Mouse (Mus musculus): ENCODE measurements around the gene Ablim2. TPM values are rescaled to one million over a fixed set of nuclear protein-coding genes. Genes with fewer than 3 reads are reported as not detected.

Gene Ablim2
- polyA plus RNA-seq, 1 experiment, result 176 TPM

DNA sequence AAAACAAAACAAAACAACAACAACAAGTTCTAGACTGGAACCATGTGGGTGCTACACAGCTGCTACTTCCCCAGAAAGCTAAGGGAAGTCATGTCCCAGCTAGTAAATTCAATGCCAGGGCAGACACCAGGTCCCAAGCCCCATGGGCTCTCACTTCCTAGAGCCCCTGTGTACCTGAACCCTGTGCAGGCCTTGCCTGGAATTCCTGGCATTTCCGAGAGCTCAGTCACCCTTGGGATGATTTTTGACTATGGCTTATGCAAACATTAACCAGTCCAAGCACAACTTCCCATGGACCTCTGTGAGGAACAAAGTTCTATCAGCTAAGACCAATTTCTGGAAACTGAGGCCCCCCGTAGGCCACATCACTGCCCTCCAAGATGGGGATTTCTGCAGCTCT lies 24.2 kb upstream of the Ablim2 start:
- TF ChIP-seq POLR2A (IDR thresholded peaks at IDR 0.05; ENCODE audit: extremely low read depth, insufficient read depth, low read length) (no peak), CTCF (IDR thresholded peaks at IDR 0.05; ENCODE audit: extremely low read depth, insufficient read depth, low read length) (no peak)
- no peak overlapping the region for H3K27ac ChIP-seq (ENCODE audit: insufficient read depth, low read length)
- no peak overlapping the region for H3K4me3 ChIP-seq (ENCODE audit: insufficient read depth, low read length)
- H3K4me1 ChIP-seq (ENCODE audit: control insufficient read depth, insufficient read depth, low read length), result peaks cover 3% of the 10 kb centered on the region

DNA sequence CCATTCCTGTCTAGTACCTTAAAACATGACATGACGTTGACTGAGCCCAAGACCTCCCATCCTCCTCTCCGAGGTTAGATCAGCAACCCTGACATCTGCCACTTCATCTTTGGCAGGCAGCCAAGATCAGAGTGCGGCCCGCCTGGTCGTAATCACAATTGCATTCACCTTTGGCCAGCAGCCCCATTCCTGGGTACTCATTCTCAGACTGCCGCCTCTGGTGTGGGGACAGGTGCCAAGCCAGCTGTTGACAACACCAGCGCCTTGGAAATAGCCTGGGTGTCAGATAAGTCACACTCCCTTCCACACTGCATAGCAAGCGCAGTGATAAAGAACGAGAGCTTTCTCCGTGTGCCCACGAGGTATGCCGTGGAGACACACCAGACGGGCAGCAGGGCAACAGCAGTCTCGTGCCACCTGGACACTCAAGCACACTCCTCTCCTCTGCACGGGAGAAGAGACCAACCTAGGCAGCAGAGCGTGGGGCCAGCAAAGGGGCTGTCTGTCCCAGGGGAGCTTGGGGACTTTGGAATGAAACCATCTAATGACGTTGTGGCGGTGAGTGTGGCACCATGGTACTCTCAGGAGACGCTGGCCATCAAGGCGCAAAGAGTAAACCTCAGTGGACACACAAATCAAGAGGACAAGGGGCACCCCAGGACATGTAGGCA lies 20.3 kb upstream of the Ablim2 start:
- Histone ChIP-seq H3K27ac (ENCODE audit: insufficient read depth, low read length) (no peak overlapping the region), H3K4me3 (ENCODE audit: insufficient read depth, low read length) (no peak overlapping the region), H3K4me1 (ENCODE audit: control insufficient read depth, insufficient read depth, low read length) (no peaks in the 10 kb centered on the region)
- TF ChIP-seq CTCF (IDR thresholded peaks at IDR 0.05; ENCODE audit: extremely low read depth, insufficient read depth, low read length), result no peak
- no peak for TF ChIP-seq POLR2A (IDR thresholded peaks at IDR 0.05; ENCODE audit: extremely low read depth, insufficient read depth, low read length)

DNA sequence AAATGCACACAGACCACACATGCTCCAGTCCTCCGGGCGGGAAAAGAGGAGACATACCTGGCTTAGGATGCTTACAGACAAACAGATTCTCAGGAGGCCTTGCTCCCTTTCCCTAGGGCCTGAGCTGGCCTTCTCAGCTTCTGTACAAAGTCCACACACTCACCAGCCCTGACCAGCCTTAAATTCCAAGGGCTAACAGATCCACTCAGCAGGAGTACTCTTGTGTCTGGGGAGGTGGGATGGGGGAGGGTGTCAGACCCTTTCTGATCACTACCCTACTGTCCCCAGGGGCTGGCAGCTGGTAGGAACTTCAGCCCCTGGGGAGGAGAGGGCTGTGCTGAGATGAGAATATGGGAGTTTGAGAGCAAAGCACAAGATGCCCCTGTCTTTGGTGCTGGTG lies 18.7 kb upstream of the Ablim2 start:
- peaks cover 3% of the 10 kb centered on the region; the same call in 1 of the 2 replicates for H3K4me1 ChIP-seq (ENCODE audit: control insufficient read depth, insufficient read depth, low read length)
- no peak overlapping the region for H3K4me3 ChIP-seq (ENCODE audit: insufficient read depth, low read length)
- no peak for TF ChIP-seq POLR2A (IDR thresholded peaks at IDR 0.05; ENCODE audit: extremely low read depth, insufficient read depth, low read length)
- TF ChIP-seq CTCF (IDR thresholded peaks at IDR 0.05; ENCODE audit: extremely low read depth, insufficient read depth, low read length), result no peak
- H3K27ac ChIP-seq (ENCODE audit: insufficient read depth, low read length), result no peak overlapping the region

DNA sequence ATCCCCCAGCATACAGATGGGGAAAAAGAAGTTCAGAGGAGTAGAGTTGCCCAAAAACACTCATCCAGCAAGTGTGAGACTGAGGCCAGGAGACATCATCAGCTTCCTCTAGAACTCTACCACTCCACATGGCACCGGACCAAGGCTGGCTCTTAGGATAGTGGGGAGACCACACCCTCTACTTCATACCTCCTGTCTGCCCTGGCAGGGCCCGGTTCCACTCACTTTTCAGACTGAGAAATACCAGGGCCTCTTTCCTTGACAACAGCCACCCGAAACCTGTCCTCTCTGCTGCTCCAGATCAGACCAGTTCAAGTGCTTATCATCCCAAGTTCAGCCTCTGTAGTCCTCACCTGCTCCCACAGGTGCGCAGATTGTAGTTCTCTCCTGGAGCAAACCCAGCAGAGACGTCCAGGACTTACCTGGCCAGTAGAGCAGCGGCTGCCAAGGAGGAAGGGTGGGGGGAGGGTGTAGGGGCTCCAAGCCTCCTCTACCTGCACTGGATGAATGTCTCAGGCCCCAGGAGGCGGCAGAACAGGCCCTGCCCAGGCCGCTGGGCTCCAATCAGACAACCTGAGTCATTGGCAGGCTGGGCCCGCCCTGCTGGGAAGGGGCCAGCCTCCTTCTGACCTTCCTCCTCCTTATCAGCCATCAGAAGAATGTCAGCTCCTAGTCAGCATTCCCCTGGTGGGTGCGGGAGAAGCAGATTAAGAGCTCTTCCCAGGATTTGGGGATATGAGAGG lies 18.0 kb upstream of the Ablim2 start, which contains the start of gene Sh3tc1:
TSS of gene Sh3tc1 (minus strand) at position 452 of the 743 bp plus-strand sequence.
- Histone ChIP-seq H3K4me3 (ENCODE audit: insufficient read depth, low read length) (no peak within 1 kb of the TSS), H3K4me1 (ENCODE audit: control insufficient read depth, insufficient read depth, low read length) (peaks cover 5% of the 10 kb centered on the region; the same call in 1 of the 2 replicates), H3K27ac (ENCODE audit: insufficient read depth, low read length) (no peak within 1 kb of the TSS)
- TF ChIP-seq POLR2A (IDR thresholded peaks at IDR 0.05; ENCODE audit: extremely low read depth, insufficient read depth, low read length) (no peak), CTCF (IDR thresholded peaks at IDR 0.05; ENCODE audit: extremely low read depth, insufficient read depth, low read length) (no peak)

DNA sequence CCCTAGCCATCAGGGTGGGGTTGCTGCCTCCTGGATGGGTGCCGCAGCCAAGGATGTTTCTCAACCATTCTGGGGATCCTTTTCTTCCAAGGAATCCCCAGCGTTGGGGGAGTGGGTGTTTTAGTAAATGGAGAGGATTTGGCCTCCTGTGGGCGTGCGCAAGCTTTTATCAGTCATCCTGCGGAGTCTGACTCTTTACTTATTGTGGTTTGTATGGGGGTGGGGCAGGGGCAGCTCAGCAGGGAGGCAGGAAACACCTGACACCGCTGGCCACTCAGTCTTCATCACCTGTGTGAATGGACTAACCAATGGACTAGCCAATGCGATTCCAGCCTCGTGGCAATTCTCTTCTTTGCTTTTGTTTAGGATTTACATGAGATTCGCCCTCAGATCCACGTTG lies 17.0 kb upstream of the Ablim2 start:
- peaks cover 5% of the 10 kb centered on the region; the same call in 1 of the 2 replicates for H3K4me1 ChIP-seq (ENCODE audit: control insufficient read depth, insufficient read depth, low read length)
- H3K4me3 ChIP-seq (ENCODE audit: insufficient read depth, low read length), result no peak overlapping the region
- TF ChIP-seq POLR2A (IDR thresholded peaks at IDR 0.05; ENCODE audit: extremely low read depth, insufficient read depth, low read length) (no peak), CTCF (IDR thresholded peaks at IDR 0.05; ENCODE audit: extremely low read depth, insufficient read depth, low read length) (no peak)
- H3K27ac ChIP-seq (ENCODE audit: insufficient read depth, low read length), result no peak overlapping the region

DNA sequence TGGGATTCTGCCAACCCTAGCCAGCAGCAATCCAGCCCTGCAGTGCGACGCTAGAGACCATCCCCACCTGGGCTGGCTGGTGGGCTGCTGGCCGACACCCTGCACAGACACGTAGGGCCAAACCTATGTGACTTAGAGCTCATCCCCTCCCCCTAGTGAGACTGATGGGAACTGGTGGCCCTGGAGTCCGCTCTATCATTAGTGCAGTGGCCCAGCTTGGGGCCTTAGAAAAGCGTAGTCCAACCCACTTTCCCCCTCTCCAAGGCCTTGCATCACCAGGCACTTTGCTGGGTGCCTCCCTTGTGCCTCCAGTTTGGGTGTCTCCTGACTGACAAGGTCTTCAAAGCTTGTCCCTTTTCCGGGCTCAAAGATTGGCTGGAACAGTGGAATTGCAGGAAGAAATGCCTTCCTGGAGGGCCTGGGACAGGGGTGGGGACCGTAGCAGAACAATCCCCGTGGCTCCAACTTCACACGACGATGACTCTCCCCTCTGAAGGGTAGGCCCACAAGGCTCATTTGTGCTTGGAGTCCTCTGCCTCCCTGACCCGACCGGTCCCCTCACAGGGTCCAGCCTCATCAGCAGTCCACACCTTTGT lies 16.4 kb upstream of the Ablim2 start:
- Histone ChIP-seq H3K4me1 (ENCODE audit: control insufficient read depth, insufficient read depth, low read length) (peaks cover 5% of the 10 kb centered on the region; the same call in 1 of the 2 replicates), H3K4me3 (ENCODE audit: insufficient read depth, low read length) (no peak overlapping the region), H3K27ac (ENCODE audit: insufficient read depth, low read length) (no peak overlapping the region)
- TF ChIP-seq POLR2A (IDR thresholded peaks at IDR 0.05; ENCODE audit: extremely low read depth, insufficient read depth, low read length) (no peak), CTCF (IDR thresholded peaks at IDR 0.05; ENCODE audit: extremely low read depth, insufficient read depth, low read length) (no peak)

DNA sequence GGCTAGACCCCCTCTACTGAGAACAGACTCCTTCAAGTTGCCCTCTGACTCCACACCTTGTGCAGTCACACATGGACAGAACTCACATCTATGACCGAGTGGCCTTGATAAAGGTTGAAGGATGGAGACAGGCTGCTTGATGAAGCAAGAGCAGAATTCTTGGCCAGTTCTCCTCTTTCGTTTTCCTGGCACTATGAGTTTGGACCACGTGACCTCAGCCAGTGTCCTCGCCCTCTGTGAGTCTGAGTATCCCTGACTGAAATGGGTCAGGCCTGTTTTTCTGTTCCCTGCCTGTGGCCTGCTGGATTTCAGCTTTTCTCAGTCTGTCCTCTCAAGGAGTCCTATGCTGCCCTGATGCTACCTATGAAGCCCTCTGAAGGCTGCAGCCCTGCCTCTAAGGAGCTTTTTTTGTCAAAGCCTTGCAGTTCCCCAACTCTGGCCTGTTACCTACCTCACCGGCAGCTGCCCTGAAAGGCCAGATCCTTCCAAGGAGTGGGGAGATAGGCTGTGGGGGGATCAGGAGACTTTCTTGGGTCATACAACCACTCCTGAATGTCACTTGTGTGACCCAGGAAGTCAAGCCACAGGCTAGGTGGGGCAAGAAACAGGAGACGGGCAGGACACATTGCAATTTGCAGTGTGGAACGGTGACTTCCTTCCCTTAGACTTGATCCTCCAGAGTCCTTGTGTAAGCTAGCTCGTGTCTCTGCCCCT lies 14.3 kb upstream of the Ablim2 start:
- no peak for TF ChIP-seq POLR2A (IDR thresholded peaks at IDR 0.05; ENCODE audit: extremely low read depth, insufficient read depth, low read length)
- TF ChIP-seq CTCF (IDR thresholded peaks at IDR 0.05; ENCODE audit: extremely low read depth, insufficient read depth, low read length), result no peak
- H3K4me3 ChIP-seq (ENCODE audit: insufficient read depth, low read length), result no peak overlapping the region
- H3K4me1 ChIP-seq (ENCODE audit: control insufficient read depth, insufficient read depth, low read length), result peaks cover 5% of the 10 kb centered on the region; the same call in 1 of the 2 replicates
- H3K27ac ChIP-seq (ENCODE audit: insufficient read depth, low read length), result no peak overlapping the region

DNA sequence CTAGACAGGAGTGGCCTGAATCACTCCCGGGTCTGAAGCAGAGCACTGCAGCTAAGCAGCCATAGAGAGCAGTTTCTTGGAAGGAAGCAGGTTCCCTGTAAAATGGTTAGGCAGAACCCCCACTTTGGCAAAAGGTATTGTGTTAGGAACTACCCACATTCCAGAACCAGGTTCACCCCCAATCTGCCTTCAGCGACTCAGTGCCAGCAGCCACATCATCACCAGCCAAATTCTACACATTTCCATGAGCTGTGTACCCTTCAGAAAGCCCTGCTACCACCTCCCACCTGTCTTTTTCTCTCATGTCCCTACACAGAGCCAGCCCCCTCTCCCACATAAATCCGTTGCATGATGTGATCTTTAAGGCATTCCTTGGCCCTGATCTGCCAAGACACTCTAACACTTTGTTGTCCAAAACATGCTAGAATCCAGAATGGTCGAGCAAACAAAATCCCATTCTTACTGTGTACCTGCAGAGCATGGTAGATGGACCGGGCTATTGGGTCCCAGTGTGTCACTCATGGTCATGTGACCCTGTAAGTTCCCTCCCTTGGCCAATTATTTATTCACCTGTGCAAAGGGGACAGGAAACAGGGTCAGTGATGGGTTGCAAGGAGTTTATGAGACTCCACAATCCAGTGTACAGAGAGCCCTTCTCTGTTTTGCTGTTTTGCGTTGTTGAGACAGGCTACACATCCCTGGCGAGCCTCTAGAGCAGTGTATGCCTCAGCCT lies 13.5 kb upstream of the Ablim2 start:
- Histone ChIP-seq H3K4me3 (ENCODE audit: insufficient read depth, low read length) (no peak overlapping the region), H3K4me1 (ENCODE audit: control insufficient read depth, insufficient read depth, low read length) (peaks cover 5% of the 10 kb centered on the region; the same call in 1 of the 2 replicates), H3K27ac (ENCODE audit: insufficient read depth, low read length) (no peak overlapping the region)
- TF ChIP-seq POLR2A (IDR thresholded peaks at IDR 0.05; ENCODE audit: extremely low read depth, insufficient read depth, low read length) (no peak), CTCF (IDR thresholded peaks at IDR 0.05; ENCODE audit: extremely low read depth, insufficient read depth, low read length) (no peak)
